Mouse (Mus musculus) spleen, adult 2 months (tissue): ENCODE data around the gene Yars. TPM values are rescaled to one million over a fixed set of nuclear protein-coding genes. Genes with fewer than 3 reads are reported as not detected.

ENCODE experiments used
- DNase-seq, 2 experiments: peaks; one replicate each; pipeline versions ENCODE4 v3.0.0 to v3.0.0-alpha.2; 2012 to 2021; ENCODE audit warnings: low spot score in 2 of 2, low read depth in 1 of 2
- H3K27ac ChIP-seq: fragments of 200-500 bp; 2 replicates; pipeline ENCODE4 v1.5.1; 2012; ENCODE audit warnings: low read length, inconsistent platforms; ENCODE audit not compliant: insufficient read depth
- H3K27me3 ChIP-seq: fragments of 200-500 bp; 2 replicates; pipeline ENCODE4 v1.6.1; 2012; ENCODE audit warnings: mild to moderate bottlenecking, moderate library complexity, low read length, inconsistent platforms; ENCODE audit not compliant: control insufficient read depth, insufficient read depth
- H3K36me3 ChIP-seq: fragments of 200-500 bp; 2 replicates; pipeline ENCODE4 v1.6.1; 2012; ENCODE audit warnings: mild to moderate bottlenecking, low read length, inconsistent platforms; ENCODE audit not compliant: control insufficient read depth, insufficient read depth
- H3K4me1 ChIP-seq: fragments of 200-500 bp; 2 replicates; pipeline ENCODE4 v1.6.1; 2011; ENCODE audit warnings: inconsistent platforms; ENCODE audit not compliant: control insufficient read depth, insufficient read depth, insufficient read length
- H3K4me3 ChIP-seq: fragments of 200-500 bp; 2 replicates; pipeline ENCODE4 v1.5.1; 2011; ENCODE audit warnings: mild to moderate bottlenecking, inconsistent platforms; ENCODE audit not compliant: insufficient read depth, insufficient read length; ENCODE audit errors: extremely low read depth
- CTCF ChIP-seq: fragments of 200-500 bp; IDR thresholded peaks from 2 replicates; pipeline ENCODE4 v1.5.1; 2011; ENCODE audit warnings: mild to moderate bottlenecking, inconsistent platforms; ENCODE audit not compliant: insufficient read depth, insufficient read length, insufficient replicate concordance; ENCODE audit errors: extremely low read depth
- POLR2A ChIP-seq: fragments of 200-500 bp; IDR thresholded peaks from 2 replicates; pipeline ENCODE4 v1.6.1; 2011; ENCODE audit warnings: low read depth, low read length, inconsistent platforms
- WGBS: fragments of 180-500 bp; shearing (Covaris S2); methylation state at CpG from one replicate; pipeline ENCODE4 v1.1.7; 2018; 5-methylcytosine and 5-hydroxymethylcytosine counted together
- polyA plus RNA-seq: library from polyadenylated mRNA; depleted of rRNA; stranded (reverse); fragments of >200 nt; gene quantifications from 2 replicates; pipeline ENCODE4 v1.2.3, GENCODE M21; 2012

Gene Yars
- polyA plus RNA-seq, 1 experiment, result 8.6 TPM

GRCm38 (mm10) chr4:129242327-129242726 lies 52.8 kb downstream of the Yars start:
- WGBS, result 88% methylated on average over 4 of the region's 4 CpGs
- Histone ChIP-seq H3K27ac (no peak overlapping the region), H3K36me3 (no peaks in the 10 kb centered on the region), H3K4me1 (no peaks in the 10 kb centered on the region; the same call in 1 of the 2 replicates), H3K4me3 (no peak overlapping the region), H3K27me3 (peaks cover 1% of the 10 kb centered on the region; the same call in 1 of the 2 replicates)
- no peak for DNase-seq
- TF ChIP-seq POLR2A, result no peak
- no peak for TF ChIP-seq CTCF

GRCm38 (mm10) chr4:129242761-129243160 lies 53.2 kb downstream of the Yars start:
- TF ChIP-seq CTCF (no peak), POLR2A (no peak)
- H3K4me3 ChIP-seq, result no peak overlapping the region
- H3K27me3 ChIP-seq, result peaks cover 2% of the 10 kb centered on the region
- no peaks in the 10 kb centered on the region; the same call in 1 of the 2 replicates for H3K4me1 ChIP-seq
- H3K36me3 ChIP-seq, result no peaks in the 10 kb centered on the region
- no peak for DNase-seq
- 76% methylated on average over 4 of the region's 4 CpGs for WGBS
- H3K27ac ChIP-seq, result no peak overlapping the region

- TF ChIP-seq POLR2A (no peak), CTCF (no peak)
- H3K4me3 ChIP-seq, result no peak overlapping the region
- H3K27me3 ChIP-seq, result peaks cover 12% of the 10 kb centered on the region
- H3K36me3 ChIP-seq, result no peaks in the 10 kb centered on the region
- no peak for DNase-seq
- 15% methylated on average over 4 of the region's 4 CpGs for WGBS
- peaks cover 2% of the 10 kb centered on the region; the same call in 1 of the 2 replicates for H3K4me1 ChIP-seq
- H3K27ac ChIP-seq, result no peak overlapping the region
Measured at GRCm38 (mm10) chr4:129244802-129245201, 55.2 kb downstream of the Yars start.

GRCm38 (mm10) chr4:129246360-129247301 lies 57.1 kb downstream of the Yars start:
- H3K4me1 ChIP-seq, result peaks cover 2% of the 10 kb centered on the region
- TF ChIP-seq POLR2A (no peak), CTCF (no peak)
- 55% methylated on average over 15 of the region's 15 CpGs for WGBS
- no peak overlapping the region for H3K27ac ChIP-seq
- H3K36me3 ChIP-seq, result no peaks in the 10 kb centered on the region
- H3K27me3 ChIP-seq, result peaks cover 12% of the 10 kb centered on the region
- no peak overlapping the region for H3K4me3 ChIP-seq
- no peak for DNase-seq

- Histone ChIP-seq H3K4me1 (peaks cover 2% of the 10 kb centered on the region), H3K27ac (no peak overlapping the region), H3K4me3 (peak overlapping the region; percentile 52), H3K36me3 (no peaks in the 10 kb centered on the region), H3K27me3 (peaks cover 12% of the 10 kb centered on the region)
- TF ChIP-seq CTCF, result no peak
- no peak for TF ChIP-seq POLR2A
- no peak for DNase-seq
- 12% methylated on average over 24 of the region's 24 CpGs for WGBS
Measured at GRCm38 (mm10) chr4:129247381-129248242, 58.1 kb downstream of the Yars start.

- no peak for TF ChIP-seq POLR2A
- H3K4me3 ChIP-seq, result peak overlapping the region; percentile 52; the same call in 1 of the 2 replicates
- peaks cover 2% of the 10 kb centered on the region for H3K4me1 ChIP-seq
- no peaks in the 10 kb centered on the region for H3K36me3 ChIP-seq
- WGBS, result 2% methylated on average over 64 of the region's 74 CpGs
- H3K27ac ChIP-seq, result no peak overlapping the region
- no peak for DNase-seq
- peaks cover 12% of the 10 kb centered on the region for H3K27me3 ChIP-seq
Measured at GRCm38 (mm10) chr4:129248243-129248767, 58.7 kb downstream of the Yars start.
